Mouse (Mus musculus) B cell, adult 62 days (primary cell): ENCODE measurements around the gene Podnl1. TPM values are rescaled to one million over a fixed set of nuclear protein-coding genes. Genes with fewer than 3 reads are reported as not detected.

Experiments used
- total RNA-seq: library from RNA; stranded (reverse); gene quantifications from 4 replicates; pipeline ENCODE4 v1.2.4, GENCODE M21; 2023

Gene Podnl1
- 0.20 to 0.24 TPM in 2 of 4 replicates, not detected in the others for total RNA-seq

GRCm38 (mm10) chr8:84125656-84126055, at the start of gene Podnl1:
Gene Podnl1 (plus strand): TSS chr8:84125989.

GRCm38 (mm10) chr8:84104697-84105609, 20.8 kb upstream of the Podnl1 start, which contains the start of gene Dcaf15:
Gene Dcaf15 (minus strand): TSS chr8:84104768.

DNA sequence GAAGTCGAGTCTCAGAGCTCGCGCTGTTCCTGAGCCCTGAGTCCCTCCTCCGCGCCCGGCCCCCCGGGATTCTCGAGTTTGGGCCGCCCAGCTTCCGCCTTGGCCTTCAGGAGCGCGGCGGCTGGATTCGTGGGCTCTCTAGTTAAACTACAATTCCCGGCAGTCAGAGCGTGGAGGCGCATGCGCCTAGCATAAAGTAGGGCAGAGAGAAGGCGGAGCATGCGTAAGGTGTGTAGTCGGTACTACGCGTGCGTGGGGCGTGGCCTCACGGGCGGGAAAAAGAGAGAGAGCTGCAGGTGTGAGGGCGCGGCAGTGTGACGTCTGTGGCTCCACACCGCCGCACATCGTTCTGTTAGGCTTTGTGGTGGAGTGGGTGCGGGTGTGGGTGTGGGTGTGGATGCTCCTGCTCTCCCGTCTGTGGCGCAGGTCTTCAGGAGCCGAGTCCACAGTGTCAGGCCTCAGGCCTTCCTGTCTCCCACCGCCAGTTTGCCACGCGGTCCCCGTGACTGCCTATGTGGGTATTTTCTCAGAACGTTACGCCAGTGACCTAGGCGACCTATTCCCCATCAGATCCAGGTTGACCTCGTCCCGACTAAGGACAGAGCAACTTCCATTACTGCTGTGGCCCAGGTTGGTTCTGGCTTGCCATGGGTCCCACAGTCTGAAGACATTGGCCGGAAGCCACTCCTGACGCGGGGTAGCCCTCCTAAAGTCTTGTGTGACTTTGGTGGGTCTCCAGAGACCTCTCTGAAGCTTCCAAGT, 22.2 kb downstream of the Podnl1 start, which contains the start of the genes Cc2d1a and 4930432K21Rik:
TSS of gene Cc2d1a (minus strand) at position 168 of the 762 bp plus-strand sequence.
TSS of gene 4930432K21Rik (plus strand) at position 257 of the 762 bp plus-strand sequence.

Other genes starting within 250 kb of the Podnl1 start
- gene Adgrl1, start 225.9 kb upstream of the Podnl1 start, total RNA-seq: 6.7 to 10.1 TPM (median 8.4 TPM) in 4 replicates
- 1.3 to 1.7 TPM (median 1.6 TPM) in 4 replicates for gene Gm10644, start 170.8 kb upstream of the Podnl1 start, total RNA-seq
- 8.2 to 11.7 TPM (median 9.8 TPM) in 4 replicates for gene Asf1b, start 170.5 kb upstream of the Podnl1 start, total RNA-seq
- 39.9 to 46.7 TPM (median 43.9 TPM) in 4 replicates for gene Prkaca, start 153.0 kb upstream of the Podnl1 start, total RNA-seq
- 43.8 to 51.9 TPM (median 45.4 TPM) in 4 replicates for gene Samd1, start 128.3 kb upstream of the Podnl1 start, total RNA-seq
- 1.4 to 1.5 TPM in 2 of 4 replicates, not detected in the others for gene 1700067K01Rik, start 124.5 kb upstream of the Podnl1 start, total RNA-seq
- not detected in 4 replicates for gene 2210011C24Rik, start 113.8 kb upstream of the Podnl1 start, total RNA-seq
- gene Palm3, start 104.5 kb upstream of the Podnl1 start, total RNA-seq: not detected in 4 replicates
- 78.5 to 94.8 TPM (median 84.7 TPM) in 4 replicates for gene Il27ra, start 83.4 kb upstream of the Podnl1 start, total RNA-seq
- gene Rln3, start 81.0 kb upstream of the Podnl1 start, total RNA-seq: not detected in 4 replicates
- gene Gm10643, start 60.9 kb upstream of the Podnl1 start, total RNA-seq: 5.6 to 8.3 TPM (median 7.3 TPM) in 4 replicates
- 99.2 to 107 TPM (median 104 TPM) in 4 replicates for gene Rfx1, start 59.2 kb upstream of the Podnl1 start, total RNA-seq
- gene Dcaf15, start 21.2 kb upstream of the Podnl1 start, total RNA-seq: 48.7 to 58.3 TPM (median 52.6 TPM) in 4 replicates
- 26.2 to 35.4 TPM (median 28.7 TPM) in 4 replicates for gene Cc2d1a, start 21.9 kb downstream of the Podnl1 start, total RNA-seq
- gene 4930432K21Rik, start 22.0 kb downstream of the Podnl1 start, total RNA-seq: 1.2 to 1.4 TPM (median 1.3 TPM) in 4 replicates
- gene Nanos3, start 59.2 kb downstream of the Podnl1 start, total RNA-seq: not detected in 4 replicates
- gene Zswim4, start 111.1 kb downstream of the Podnl1 start, total RNA-seq: 28.2 to 33.1 TPM (median 30.3 TPM) in 4 replicates
- gene D8Ertd738e, start 123.7 kb downstream of the Podnl1 start, total RNA-seq: 193 to 242 TPM (median 216 TPM) in 4 replicates
- 29.8 to 39.4 TPM (median 33.4 TPM) in 4 replicates for gene Mri1, start 131.3 kb downstream of the Podnl1 start, total RNA-seq
- 18.4 to 24.7 TPM (median 21.0 TPM) in 4 replicates for gene Ccdc130, start 144.4 kb downstream of the Podnl1 start, total RNA-seq